Mouse (Mus musculus) cerebellum, adult 2 months (tissue): Measurements from ENCODE around the gene Crip3. TPM values are rescaled to one million over a fixed set of nuclear protein-coding genes. Genes with fewer than 3 reads are reported as not detected.
A peak's percentile ranks its signal among the peaks of the same experiment; 100 is the strongest.

Experiments
- DNase-seq, 2 experiments: peaks; one replicate each; pipeline ENCODE4 v3.0.0; 2021
- H3K27ac ChIP-seq: fragments of 200-500 bp; 2 replicates; pipeline ENCODE4 v1.5.1; 2012; ENCODE audit warnings: low read length, control low read depth, inconsistent platforms; ENCODE audit not compliant: insufficient read depth
- H3K27me3 ChIP-seq: fragments of 200-500 bp; 2 replicates; pipeline ENCODE4 v1.6.1; 2012; ENCODE audit warnings: inconsistent platforms, mild to moderate bottlenecking, low read length, moderate library complexity; ENCODE audit not compliant: control insufficient read depth, insufficient read depth
- H3K4me1 ChIP-seq: fragments of 200-500 bp; 2 replicates; pipeline ENCODE4 v1.6.1; 2011; ENCODE audit warnings: low read length; ENCODE audit not compliant: control insufficient read depth, insufficient read depth
- H3K4me3 ChIP-seq: fragments of 200-500 bp; replicated peaks from 2 replicates; pipeline ENCODE3; 2011; ENCODE audit warnings: mild to moderate bottlenecking, low read depth, low read length, control low read depth; ENCODE audit not compliant: insufficient read depth
- CTCF ChIP-seq: fragments of 200-500 bp; IDR thresholded peaks from 2 replicates; pipeline ENCODE4 v1.5.1; 2011; ENCODE audit warnings: low read depth, mild to moderate bottlenecking, control low read depth, low read length, moderate library complexity, borderline replicate concordance; ENCODE audit not compliant: insufficient read depth
- POLR2A ChIP-seq: fragments of 200-500 bp; IDR thresholded peaks from 2 replicates; pipeline ENCODE4 v1.6.1; 2011; ENCODE audit warnings: low read length, control low read depth, borderline replicate concordance; ENCODE audit not compliant: insufficient read depth
- WGBS: fragments of 180-500 bp; shearing (Covaris S2); methylation state at CpG from one replicate; pipeline ENCODE4 v1.1.7; 2018; 5-methylcytosine and 5-hydroxymethylcytosine counted together
- polyA plus RNA-seq: library from polyadenylated mRNA; depleted of rRNA; stranded (reverse); fragments of >200 nt; gene quantifications from 2 replicates; pipeline ENCODE4 v1.2.3, GENCODE M21; 2012

Gene Crip3
- polyA plus RNA-seq, 1 experiment, result 4.6 TPM

GRCm38 (mm10) chr17:46444839-46445579 is 16.3 kb downstream of the Crip3 start:
- Histone ChIP-seq H3K4me3 (no peak overlapping the region), H3K27me3 (no peaks in the 10 kb centered on the region), H3K27ac (no peak overlapping the region), H3K4me1 (no peaks in the 10 kb centered on the region)
- DNase-seq, result no peak
- 39% methylated on average over 50 of the region's 50 CpGs for WGBS
- TF ChIP-seq CTCF, result no peak
- TF ChIP-seq POLR2A, result no peak

- no peak for DNase-seq
- Histone ChIP-seq H3K4me3 (no peak overlapping the region), H3K27ac (no peak overlapping the region), H3K4me1 (no peaks in the 10 kb centered on the region), H3K27me3 (no peaks in the 10 kb centered on the region)
- TF ChIP-seq CTCF, result no peak
- WGBS, result 61% methylated on average over 16 of the region's 16 CpGs
Observed at GRCm38 (mm10) chr17:46446264-46446663, 17.5 kb downstream of the Crip3 start.

- Histone ChIP-seq H3K27ac (no peak overlapping the region), H3K4me3 (no peak overlapping the region), H3K27me3 (no peaks in the 10 kb centered on the region), H3K4me1 (peaks cover 11% of the 10 kb centered on the region)
- whole genome bisulfite sequencing, result 51% methylated on average over 5 of the region's 5 CpGs
- no peak for TF ChIP-seq CTCF
- no peak for TF ChIP-seq POLR2A
- DNase-seq, result no peak
Observed at GRCm38 (mm10) chr17:46452683-46453082, 24.0 kb downstream of the Crip3 start.

- TF ChIP-seq POLR2A, result no peak
- no peak overlapping the region for H3K4me3 ChIP-seq
Observed at GRCm38 (mm10) chr17:46453302-46453948, 24.7 kb downstream of the Crip3 start.

GRCm38 (mm10) chr17:46453970-46454411 is 25.3 kb downstream of the Crip3 start:
- no peak overlapping the region for H3K4me3 ChIP-seq
- no peak overlapping the region for H3K27ac ChIP-seq
- no peak for TF ChIP-seq CTCF
- no peak for TF ChIP-seq POLR2A
- WGBS, result 12% methylated on average over 26 of the region's 26 CpGs
- no peaks in the 10 kb centered on the region for H3K27me3 ChIP-seq
- peaks cover 11% of the 10 kb centered on the region for H3K4me1 ChIP-seq
- no peak for DNase-seq

More at GRCm38 (mm10) chr17:46453302-46453948, 24.7 kb downstream of the Crip3 start:
- 30% methylated on average over 13 of the region's 13 CpGs for WGBS
- no peak overlapping the region for H3K27ac ChIP-seq
- no peak for DNase-seq
- H3K27me3 ChIP-seq, result no peaks in the 10 kb centered on the region
- peaks cover 11% of the 10 kb centered on the region for H3K4me1 ChIP-seq

- no peak for TF ChIP-seq CTCF
- no peak for TF ChIP-seq POLR2A
- Histone ChIP-seq H3K4me3 (no peak overlapping the region), H3K27ac (no peak overlapping the region), H3K27me3 (no peaks in the 10 kb centered on the region), H3K4me1 (peaks cover 11% of the 10 kb centered on the region)
- DNase-seq, result no peak
- WGBS, result 23% methylated on average over 9 of the region's 9 CpGs
Observed at GRCm38 (mm10) chr17:46454539-46454938, 25.8 kb downstream of the Crip3 start.

- Histone ChIP-seq H3K4me1 (peaks cover 11% of the 10 kb centered on the region), H3K4me3 (no peak overlapping the region), H3K27me3 (no peaks in the 10 kb centered on the region), H3K27ac (no peak overlapping the region)
- TF ChIP-seq CTCF (no peak), POLR2A (no peak)
- no peak for DNase-seq
- WGBS, result 5% methylated on average over 33 of the region's 33 CpGs
Observed at GRCm38 (mm10) chr17:46455110-46455691, 26.5 kb downstream of the Crip3 start.

- no peak for DNase-seq
- TF ChIP-seq POLR2A (no peak), CTCF (peak; percentile 50; the same call in 1 of the 2 replicates)
- Histone ChIP-seq H3K4me1 (peaks cover 11% of the 10 kb centered on the region), H3K27ac (no peak overlapping the region), H3K27me3 (no peaks in the 10 kb centered on the region), H3K4me3 (no peak overlapping the region)
- WGBS, result 25% methylated on average over 10 of the region's 10 CpGs
Observed at GRCm38 (mm10) chr17:46457791-46458190, 29.1 kb downstream of the Crip3 start.
